Mouse (Mus musculus): ENCODE results near the gene Obp1b. TPM values are rescaled to one million over a fixed set of nuclear protein-coding genes. Genes with fewer than 3 reads are reported as not detected.
"Not testable (repeated sequence)": the region's sequence is repeated elsewhere in the genome, so short reads cannot be mapped to it uniquely, and the experiment has no call there.

Obp1b gene
- polyA plus RNA-seq (2015; fragmentation: Nextera tagmentation; extraction: Ambion mirVana) = not detected in 2 replicates

DNA sequence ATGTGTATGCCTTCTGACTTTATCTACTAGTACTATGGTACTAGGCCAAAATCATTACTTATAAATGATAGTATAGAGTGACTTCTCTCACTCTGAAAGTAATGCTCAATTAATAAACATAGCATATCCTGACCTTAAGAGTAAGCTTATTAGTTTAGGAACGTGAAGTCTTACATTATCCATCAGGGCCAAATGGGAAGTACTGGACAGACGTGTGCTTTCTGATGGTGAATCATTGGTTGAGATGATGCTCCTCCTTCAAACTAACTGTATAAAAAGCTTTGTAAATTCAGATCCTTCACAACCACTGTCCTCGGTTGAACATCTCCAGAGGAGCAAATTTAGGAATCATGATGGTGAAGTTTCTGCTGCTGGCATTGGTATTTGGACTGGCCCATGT lies at the start of gene Obp1b:
Obp1b (plus strand) TSS at position 301 of the 400 bp plus-strand sequence.
- H3K27ac ChIP-seq (ENCODE audit: low read length); ATAC-seq (ENCODE audit: low read depth); H3K4me1 ChIP-seq (ENCODE audit: control insufficient read depth, low read depth, low read length); H3K36me3 ChIP-seq (ENCODE audit: control insufficient read depth, insufficient read depth); H3K4me3 ChIP-seq (ENCODE audit: low read depth, low read length); H3K9ac ChIP-seq (ENCODE audit: low read depth, low read length); H3K9me3 ChIP-seq (replicated peaks; ENCODE audit: control insufficient read depth, low read length); H3K27me3 ChIP-seq (ENCODE audit: control insufficient read depth, insufficient read depth, low read depth, low read length); H3K4me2 ChIP-seq (ENCODE audit: low read depth, low read length): not testable (repeated sequence)
- WGBS (ENCODE audit: insufficient replicate concordance) = no CpG with 5 or more reads among the region's 3 CpGs

DNA sequence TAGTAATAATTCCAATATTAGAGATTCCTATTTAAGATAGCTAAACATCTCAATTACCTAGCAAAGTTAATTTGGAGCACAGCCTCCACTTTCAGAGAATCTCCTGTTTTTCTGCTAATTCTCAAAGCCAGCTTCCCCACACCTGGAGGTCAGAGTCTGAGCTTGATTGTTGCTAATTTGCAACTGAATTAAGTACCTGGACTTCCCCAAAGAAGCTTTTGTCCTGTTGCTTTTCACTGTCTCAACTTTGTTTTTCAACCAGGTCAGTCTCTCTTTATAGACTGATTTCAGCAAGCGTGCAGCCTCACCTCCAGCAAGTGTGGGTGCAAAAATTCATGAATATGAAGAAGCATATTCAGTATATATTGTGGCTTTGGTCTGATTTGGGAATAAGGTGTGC lies 15.6 kb downstream of the Obp1b start:
- H3K36me3 ChIP-seq (ENCODE audit: control insufficient read depth, insufficient read depth); H3K9ac ChIP-seq (ENCODE audit: low read depth, low read length); H3K9me3 ChIP-seq (replicated peaks; ENCODE audit: control insufficient read depth, low read length); H3K27ac ChIP-seq (ENCODE audit: low read length); ATAC-seq (ENCODE audit: low read depth); H3K4me2 ChIP-seq (ENCODE audit: low read depth, low read length); H3K4me3 ChIP-seq (ENCODE audit: low read depth, low read length); H3K27me3 ChIP-seq (ENCODE audit: control insufficient read depth, insufficient read depth, low read depth, low read length); H3K4me1 ChIP-seq (ENCODE audit: control insufficient read depth, low read depth, low read length): not testable (repeated sequence)
- 37% methylated on average over 1 of the region's 1 CpGs for WGBS (ENCODE audit: insufficient replicate concordance)

DNA sequence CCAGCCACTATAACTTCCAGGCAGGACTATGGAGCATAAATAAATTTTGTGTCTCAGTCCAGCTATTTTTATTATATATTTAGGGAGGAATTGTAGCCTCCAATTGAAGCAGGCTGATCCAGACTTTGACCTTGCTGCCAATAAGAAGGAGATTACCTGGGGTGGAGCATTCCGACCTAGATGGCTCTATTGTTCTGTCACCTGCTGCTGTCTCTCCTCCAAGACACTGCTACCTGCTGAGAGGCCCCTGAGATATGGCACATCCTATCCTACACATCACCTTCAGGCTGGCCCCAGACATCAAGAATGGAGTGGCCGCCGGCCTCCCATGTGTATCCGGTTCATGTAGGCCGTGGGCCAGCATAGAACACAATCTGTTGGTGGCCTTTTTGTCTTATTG lies 16.3 kb downstream of the Obp1b start:
- Histone ChIP-seq H3K4me3 (ENCODE audit: low read depth, low read length) (no peak overlapping the region), H3K27me3 (ENCODE audit: control insufficient read depth, insufficient read depth, low read depth, low read length) (no peaks in the 10 kb centered on the region), H3K4me2 (ENCODE audit: low read depth, low read length) (no peak overlapping the region), H3K9me3 (replicated peaks; ENCODE audit: control insufficient read depth, low read length) (no peaks in the 10 kb centered on the region), H3K9ac (ENCODE audit: low read depth, low read length) (no peak overlapping the region), H3K4me1 (ENCODE audit: control insufficient read depth, low read depth, low read length) (no peaks in the 10 kb centered on the region), H3K27ac (ENCODE audit: low read length) (no peak overlapping the region), H3K36me3 (ENCODE audit: control insufficient read depth, insufficient read depth) (no peaks in the 10 kb centered on the region)
- no peak for ATAC-seq (ENCODE audit: low read depth)
- 74% methylated on average over 5 of the region's 5 CpGs for WGBS (ENCODE audit: insufficient replicate concordance)

Other genes starting within 250 kb of the Obp1b start
- gene Obp1a, start 95.4 kb upstream of the Obp1b start, polyA plus RNA-seq (2015; fragmentation: Nextera tagmentation; extraction: Ambion mirVana) = not detected in 2 replicates
- gene Gm5938, start 61.3 kb upstream of the Obp1b start, polyA plus RNA-seq (2015; fragmentation: Nextera tagmentation; extraction: Ambion mirVana) = not detected in 2 replicates
- not detected in 2 replicates for gene Gm14743, start 59.1 kb downstream of the Obp1b start, polyA plus RNA-seq (2015; fragmentation: Nextera tagmentation; extraction: Ambion mirVana)
- gene 4930480E11Rik, start 182.9 kb downstream of the Obp1b start, polyA plus RNA-seq (2015; fragmentation: Nextera tagmentation; extraction: Ambion mirVana) = not detected in 2 replicates

Measured in liver, embryonic 16.5 days (tissue).